Mouse (Mus musculus) thymus, postnatal 25 days (tissue): ENCODE measurements around the gene Pcx.

Source experiments
- DNase-seq: peaks from one replicate; pipeline ENCODE4 v3.0.0; 2022

The Pcx gene

DNA sequence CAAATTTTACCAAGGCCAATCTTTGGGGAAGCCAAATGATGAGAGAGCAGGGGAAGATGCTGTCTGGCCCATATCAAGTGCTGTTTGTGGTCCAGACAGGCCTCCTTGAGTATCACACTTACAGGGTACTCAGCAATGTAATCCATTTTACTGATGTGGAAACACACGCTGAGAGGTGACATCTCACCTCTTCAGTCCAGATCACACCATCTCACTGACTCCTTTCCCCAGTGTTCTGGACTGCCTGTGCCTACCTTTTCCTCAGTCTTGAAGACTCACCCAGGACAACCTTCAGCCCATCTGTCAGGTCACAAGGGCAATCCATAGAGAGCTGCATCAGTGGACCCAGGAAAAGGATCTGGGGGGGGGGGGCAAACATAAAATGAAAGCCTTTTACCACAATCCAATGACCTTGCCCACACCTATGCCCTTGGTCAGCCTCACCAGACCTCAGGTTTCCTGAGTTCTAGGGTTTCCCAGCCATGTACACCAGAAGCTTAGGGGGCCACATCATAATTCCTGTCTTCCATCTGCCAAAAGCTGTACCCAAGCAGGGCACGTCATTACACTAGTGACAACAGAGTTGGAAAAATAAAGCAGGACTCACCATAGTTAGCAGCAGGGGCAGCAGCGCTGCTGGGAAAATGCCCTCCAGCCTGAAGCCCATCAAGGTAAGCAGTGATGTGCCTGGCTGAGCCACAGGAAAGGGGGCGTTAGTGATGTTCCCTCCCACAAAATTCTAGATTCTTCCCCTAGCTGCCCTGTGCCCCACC is 114.3 kb downstream of the Pcx start:
- DNase-seq, result no peak

GRCm38 (mm10) chr19:4625179-4625828 is 115.0 kb downstream of the Pcx start, which contains the start of gene Rce1:
Rce1 (minus strand) TSS chr19:4625641.
- peak; percentile 91 for DNase-seq

- no peak for DNase-seq
These were observed 115.7 kb downstream of the Pcx start for GRCm38 (mm10) chr19:4625829-4626535.

DNA sequence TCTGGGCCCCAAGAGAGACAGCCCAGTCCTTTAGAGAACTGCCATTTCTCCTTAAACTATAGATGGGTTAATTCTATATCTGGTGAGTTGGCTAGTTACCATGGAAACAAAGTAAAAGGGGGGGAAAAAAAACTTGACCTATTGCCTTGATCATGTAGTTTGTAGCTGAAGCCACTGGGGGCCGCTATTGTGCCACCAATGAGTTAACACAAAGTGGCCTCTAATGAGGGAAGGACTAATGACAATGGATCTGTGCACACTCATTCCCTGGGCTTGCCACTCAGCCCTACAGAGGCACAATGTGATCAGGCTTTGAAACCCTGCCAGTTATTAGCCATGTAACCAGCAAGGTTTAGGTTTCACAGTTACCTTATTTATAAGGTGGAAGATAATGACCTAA is 118.5 kb downstream of the Pcx start:
- peak; percentile 40 for DNase-seq

DNA sequence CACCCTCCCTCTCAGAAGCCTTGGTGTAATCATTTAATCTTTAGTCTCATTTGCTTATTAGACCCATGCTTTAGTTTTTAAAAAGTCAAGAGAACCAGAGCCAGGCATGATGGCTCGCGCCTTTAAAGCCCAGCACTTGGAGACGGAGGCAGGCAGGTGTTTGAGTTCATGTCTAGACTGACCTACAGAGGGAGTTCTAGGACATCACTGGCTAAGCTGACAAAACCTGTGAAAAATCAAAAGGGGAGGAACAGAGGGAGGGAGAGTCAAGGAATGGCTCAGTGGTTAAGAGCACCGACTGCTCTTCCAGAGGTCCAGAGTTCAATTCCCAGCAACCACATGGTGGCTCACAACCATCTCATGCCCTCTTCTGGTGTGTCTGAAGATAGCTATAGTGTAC is 125.7 kb downstream of the Pcx start:
- no peak for DNase-seq

DNA sequence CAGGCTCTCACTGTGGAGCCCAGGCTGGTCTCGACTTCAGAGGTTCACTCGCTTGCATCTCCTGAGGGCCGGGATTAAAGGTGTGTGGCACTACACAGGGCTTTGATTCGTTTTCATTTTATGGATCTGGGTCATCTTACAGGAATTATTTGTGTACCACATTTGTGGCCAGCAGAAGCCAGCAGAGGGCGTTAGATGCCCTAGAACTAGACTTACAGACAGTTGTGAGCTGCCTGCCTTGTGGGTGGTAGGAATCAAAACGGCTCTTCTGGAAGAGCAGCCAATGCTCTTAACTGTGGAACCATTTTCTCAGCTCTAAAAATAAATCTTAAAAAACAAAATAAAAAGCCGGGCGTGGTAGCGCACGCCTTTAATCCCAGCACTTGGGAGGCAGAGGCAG is 134.0 kb downstream of the Pcx start:
- no peak for DNase-seq

DNA sequence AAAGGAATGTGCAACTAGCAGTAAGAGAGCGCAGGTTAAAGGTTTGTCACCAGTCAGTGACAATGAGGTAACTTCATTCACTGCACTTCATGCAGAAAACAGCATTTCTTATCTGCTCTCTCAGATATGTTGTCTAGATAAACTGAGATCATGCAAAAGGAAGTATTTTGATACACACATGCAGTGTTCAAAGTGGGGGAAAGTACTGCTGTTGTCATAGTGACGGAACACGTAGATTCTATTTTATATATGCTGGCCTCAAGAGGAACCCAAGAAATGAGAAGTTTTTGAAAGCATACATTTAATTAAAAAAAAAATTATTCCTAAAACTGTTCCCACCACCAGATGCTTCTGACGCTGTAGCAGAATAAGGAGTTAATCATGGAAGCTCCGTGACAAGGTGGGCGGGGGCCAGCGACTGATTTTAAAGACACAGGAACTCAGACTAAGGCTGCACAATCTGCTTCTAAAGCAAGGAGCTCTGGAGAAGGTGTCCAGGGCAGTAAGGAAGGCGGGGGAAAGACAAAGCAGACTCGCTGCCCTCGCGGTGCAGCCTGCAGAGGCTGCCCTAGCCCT is 136.7 kb downstream of the Pcx start:
- no peak for DNase-seq

DNA sequence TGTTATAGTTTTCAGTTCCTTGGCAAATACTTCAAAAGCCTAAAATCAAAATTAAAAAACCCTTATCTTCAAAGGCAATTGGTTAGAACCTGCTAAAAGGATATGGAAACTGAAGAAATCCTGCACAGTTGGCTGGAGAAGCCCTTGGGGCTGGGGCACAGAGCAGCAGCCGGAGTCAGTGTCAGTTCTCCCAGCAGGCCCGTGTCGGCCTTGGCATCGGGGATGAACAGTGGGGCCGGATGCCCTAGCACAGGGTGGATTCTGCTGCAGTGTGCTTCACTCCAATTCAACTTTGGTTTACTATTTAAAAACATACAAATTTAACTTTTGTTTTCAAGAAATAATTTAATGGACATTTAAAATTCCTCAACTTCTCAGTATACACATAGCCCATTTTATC is 147.9 kb downstream of the Pcx start:
- no peak for DNase-seq

GRCm38 (mm10) chr19:4666815-4667214 is 156.5 kb downstream of the Pcx start:
- DNase-seq, result no peak

DNA sequence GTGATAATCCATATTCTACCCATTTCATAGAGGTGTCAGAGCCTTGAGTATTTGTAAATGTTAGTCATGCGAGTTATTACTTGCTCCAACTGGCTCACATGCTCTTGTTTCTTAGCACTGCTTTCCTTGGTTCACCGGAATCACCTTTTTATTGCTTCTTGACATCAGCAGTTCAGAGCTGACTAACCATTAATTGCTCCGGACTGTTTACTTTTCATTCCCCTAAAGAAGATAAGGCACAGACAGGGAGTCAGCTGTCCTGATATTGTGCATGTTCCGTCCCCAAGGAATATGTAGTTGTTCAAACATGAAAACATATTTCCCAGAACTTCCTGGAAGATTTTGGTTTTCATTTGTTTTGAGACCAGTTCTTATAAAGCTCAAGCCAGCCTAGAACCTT is 160.5 kb downstream of the Pcx start:
- no peak for DNase-seq
